Mouse (Mus musculus): Measurements from ENCODE around the gene Pabpc6. TPM values are rescaled to one million over a fixed set of nuclear protein-coding genes. Genes with fewer than 3 reads are reported as not detected.

Gene Pabpc6
- total RNA-seq (2022), result not detected

GRCm38 (mm10) chr17:9669283-9669905, at the start of gene Pabpc6:
Pabpc6 (minus strand) TSS chr17:9669717.
- no peak for DNase-seq (ENCODE audit: low spot score)

DNA sequence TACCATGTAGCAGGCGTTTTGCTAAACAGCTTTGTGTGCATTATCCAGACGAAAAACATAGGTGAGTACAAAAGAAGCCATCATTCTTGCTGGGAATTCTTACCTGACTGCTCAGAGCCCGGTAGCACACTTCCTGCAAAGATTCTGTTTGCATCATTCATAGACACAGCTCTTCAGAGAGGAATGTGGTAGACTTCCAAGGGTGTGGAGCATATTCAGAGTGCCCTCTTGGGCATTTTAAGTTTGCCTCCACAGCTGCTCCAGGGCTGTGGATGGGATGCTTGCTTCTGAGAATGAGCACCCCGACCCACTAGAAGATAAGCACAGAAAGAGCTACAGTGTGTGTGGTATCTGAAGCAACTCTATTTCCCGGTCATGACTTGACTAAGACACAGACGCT, 41.4 kb upstream of the Pabpc6 start:
- DNase-seq (ENCODE audit: low spot score), result no peak

- no peak for DNase-seq (ENCODE audit: low spot score)
These were observed 39.4 kb upstream of the Pabpc6 start for GRCm38 (mm10) chr17:9708888-9709287.

GRCm38 (mm10) chr17:9707356-9707755, 37.8 kb upstream of the Pabpc6 start:
- no peak for DNase-seq (ENCODE audit: low spot score)

DNA sequence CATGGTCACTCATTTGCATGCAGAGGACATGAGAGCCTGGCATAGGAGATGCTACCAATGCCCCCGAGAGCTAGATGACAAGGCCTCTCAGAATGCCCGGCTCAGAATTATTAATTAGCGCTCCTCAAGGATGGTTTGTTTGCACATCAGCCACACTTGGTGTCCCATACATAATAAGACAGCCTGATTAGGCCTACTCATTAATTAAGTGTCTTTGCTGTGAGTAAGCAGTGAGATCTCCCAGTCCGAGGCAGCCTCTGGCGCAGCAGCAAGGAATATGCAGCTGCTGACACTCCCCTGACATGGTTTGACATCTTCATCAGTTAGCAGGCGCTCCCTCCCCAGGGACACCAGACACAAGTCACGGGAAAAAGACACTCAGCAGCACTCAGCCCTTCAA, 28.2 kb upstream of the Pabpc6 start:
- no peak for DNase-seq (ENCODE audit: low spot score)

DNA sequence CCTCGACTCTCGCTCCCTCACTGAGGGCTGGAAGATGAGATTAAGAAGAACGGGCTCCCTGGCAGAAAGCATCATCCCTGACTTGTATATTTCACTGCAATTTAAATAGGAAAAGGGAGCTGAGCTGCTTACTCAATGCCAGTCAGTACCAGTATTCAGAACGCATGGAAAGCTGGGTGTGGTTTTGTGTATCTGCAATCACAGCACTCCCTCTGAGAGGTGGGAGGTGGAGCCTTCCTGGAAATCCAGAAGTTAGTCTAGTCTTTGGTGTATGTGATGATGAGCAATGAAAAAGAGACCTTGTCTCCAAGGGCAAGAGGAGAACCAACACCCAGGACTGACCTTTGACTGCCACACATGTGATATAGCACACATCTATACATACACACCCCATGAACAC, 21.7 kb upstream of the Pabpc6 start:
- no peak for DNase-seq (ENCODE audit: low spot score)

DNA sequence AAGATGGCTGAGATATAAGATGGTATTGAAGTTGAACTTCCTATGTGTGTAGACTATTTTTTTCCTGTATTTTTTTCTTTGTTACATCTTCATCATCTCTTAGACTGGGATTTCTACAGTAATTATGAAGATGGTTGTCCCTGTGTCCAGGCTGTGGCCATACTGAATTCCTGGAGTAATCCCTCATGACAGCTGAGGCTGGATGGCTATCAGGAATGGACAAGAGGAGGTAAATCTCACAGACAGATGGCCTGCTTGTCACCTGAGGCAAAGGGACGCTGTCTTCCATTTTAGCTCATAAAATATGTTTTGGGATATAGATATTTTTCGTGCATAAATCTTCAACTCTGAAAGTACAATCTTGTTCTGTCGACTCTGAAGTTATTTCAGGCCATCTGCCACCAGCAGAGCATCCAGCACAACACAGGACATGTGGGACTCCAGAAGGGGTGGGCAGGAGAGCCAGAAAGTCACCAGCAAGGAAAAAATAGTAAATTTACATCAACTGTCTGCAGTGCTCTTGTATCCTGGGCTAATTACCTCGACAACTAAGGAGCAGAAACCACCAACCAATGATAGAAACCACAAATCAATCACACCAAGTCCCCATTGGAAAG, 14.1 kb upstream of the Pabpc6 start:
- no peak for DNase-seq (ENCODE audit: low spot score)

- DNase-seq (ENCODE audit: low spot score), result no peak
These were observed 11.2 kb upstream of the Pabpc6 start for GRCm38 (mm10) chr17:9680741-9681140.

DNA sequence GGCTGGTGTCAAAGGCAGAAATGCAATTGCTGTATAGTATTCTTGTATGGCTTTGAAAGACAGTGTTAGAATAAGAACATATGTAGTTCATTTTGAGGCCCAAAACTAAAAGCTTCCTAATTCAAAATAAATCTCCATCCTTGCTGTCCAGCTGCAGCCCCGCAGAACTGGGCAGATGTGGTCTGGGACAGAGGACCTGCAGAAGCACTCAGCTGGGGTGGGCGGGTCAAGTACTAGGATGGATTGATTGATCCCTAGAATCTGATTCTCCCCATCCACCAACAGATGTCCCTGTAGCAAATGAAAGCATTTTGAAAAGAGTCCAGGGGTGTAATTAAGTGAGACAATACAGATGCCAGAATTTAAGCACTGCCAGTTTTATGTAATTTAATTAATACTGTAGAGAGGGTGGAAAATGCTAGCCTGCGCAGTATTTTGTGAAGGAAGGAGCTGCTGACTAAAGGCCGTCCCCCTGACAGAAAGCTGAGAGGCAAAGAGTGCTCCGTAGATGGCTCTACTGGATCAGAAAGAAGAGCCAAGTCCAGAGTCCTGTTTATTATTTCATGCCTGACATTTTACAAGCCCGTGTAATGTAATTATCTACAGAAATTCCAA, 5.8 kb upstream of the Pabpc6 start:
- no peak for DNase-seq (ENCODE audit: low spot score)

GRCm38 (mm10) chr17:9667955-9668354, 1.6 kb downstream of the Pabpc6 start:
- no peak for DNase-seq (ENCODE audit: low spot score)

GRCm38 (mm10) chr17:9658651-9659050, 10.9 kb downstream of the Pabpc6 start:
- no peak for DNase-seq (ENCODE audit: low spot score)

DNA sequence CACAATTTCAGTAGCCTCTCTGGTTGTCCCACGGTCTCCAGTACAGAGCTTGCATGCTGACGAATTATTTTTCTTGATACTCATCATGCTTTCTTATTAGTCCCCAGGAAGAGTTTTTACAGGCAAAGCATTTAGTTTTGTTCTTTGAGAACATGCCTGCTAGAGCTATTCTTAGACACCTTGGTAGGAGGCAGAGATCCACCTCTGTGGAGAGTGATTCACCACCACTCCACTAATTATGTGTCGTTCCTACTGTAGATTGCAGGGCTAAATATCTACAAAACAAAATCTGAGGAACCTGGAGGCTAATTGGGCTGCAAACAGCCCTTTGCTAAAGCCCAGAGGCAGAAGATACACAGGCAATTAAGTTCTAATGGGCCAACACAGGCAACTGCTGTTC, 15.4 kb downstream of the Pabpc6 start:
- no peak for DNase-seq (ENCODE audit: low spot score)

- DNase-seq (ENCODE audit: low spot score), result no peak
These were observed 21.9 kb downstream of the Pabpc6 start for GRCm38 (mm10) chr17:9647644-9648043.

GRCm38 (mm10) chr17:9643657-9644180, 25.8 kb downstream of the Pabpc6 start:
- no peak for DNase-seq (ENCODE audit: low spot score)

GRCm38 (mm10) chr17:9637011-9637410, 32.5 kb downstream of the Pabpc6 start:
- DNase-seq (ENCODE audit: low spot score), result no peak

DNA sequence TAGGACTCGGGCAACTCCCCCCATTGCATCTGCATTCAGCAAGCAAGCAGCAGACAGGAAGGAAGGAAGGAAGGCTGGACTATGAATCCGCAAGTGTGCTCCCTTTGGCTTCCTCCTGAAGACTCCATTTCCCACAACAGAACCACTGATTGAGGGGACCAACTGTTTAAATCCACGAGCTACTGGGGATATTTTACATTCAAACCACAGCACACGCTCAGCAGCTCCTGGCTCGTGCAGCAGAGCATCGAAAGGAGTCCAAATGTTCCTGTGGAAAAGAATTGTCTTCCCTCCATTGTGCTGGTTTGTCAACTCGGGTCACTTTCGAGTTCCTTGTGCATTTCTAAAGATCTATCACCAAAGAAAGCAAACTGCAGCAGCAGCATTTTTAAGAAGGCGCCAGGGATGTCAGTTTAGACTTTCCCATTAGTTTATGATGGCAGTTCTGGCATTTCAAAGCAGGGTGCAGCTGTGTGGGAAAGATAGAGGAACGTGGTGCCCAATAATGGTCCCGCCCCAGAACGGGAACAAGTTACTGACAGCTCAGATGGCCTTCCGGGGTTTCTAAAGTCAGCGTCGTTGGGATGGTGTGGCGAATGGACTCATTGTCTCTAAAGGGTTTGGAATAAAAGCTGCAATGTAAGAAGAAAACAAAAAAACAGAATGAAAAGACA, 36.8 kb downstream of the Pabpc6 start:
- no peak for DNase-seq (ENCODE audit: low spot score)

GRCm38 (mm10) chr17:9632140-9632539, 37.4 kb downstream of the Pabpc6 start:
- no peak for DNase-seq (ENCODE audit: low spot score)

DNA sequence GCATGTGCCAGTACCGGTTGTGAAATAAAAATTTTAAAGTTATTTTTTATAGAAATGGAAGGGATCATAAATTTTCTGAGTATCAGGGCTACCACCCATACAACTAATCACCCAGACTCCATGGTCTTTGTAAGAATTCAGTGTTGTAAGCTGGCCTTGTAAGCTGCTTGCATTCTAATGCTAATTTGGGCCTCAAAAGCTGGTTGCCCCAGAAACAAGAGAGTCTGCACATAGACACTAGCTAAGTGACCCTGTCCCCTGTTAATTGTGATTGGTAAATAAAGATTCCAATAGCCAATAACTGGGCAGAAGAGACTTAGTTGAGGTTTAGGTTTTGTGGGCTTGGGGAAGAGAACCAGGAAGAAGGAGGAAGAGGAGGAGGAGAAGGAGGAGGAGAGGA, 38.4 kb downstream of the Pabpc6 start:
- no peak for DNase-seq (ENCODE audit: low spot score)

DNA sequence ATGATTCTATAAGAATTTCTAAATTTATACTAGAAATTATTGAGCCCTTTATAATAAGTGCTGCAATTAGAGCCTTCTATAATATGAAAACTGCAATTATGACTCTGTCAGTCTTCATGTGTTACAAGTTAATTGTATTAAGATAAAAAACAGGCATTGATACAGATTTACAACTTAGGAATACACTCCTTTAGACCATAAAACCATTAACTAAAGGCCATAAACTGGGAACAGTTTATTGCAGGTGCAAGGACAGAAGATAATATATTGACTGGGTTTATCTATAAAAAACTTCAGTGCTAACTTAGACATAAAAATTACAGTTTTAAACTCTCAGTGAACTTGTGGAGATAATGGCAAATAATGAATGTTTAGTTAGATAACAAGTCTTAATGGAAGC, 42.5 kb downstream of the Pabpc6 start:
- no peak for DNase-seq (ENCODE audit: low spot score)

Data from heart, adult 8-10 months (tissue).